Mouse (Mus musculus): ENCODE data around the gene Ttll10. TPM values are rescaled to one million over a fixed set of nuclear protein-coding genes. Genes with fewer than 3 reads are reported as not detected.

Ttll10 gene
- under 1 TPM; 0.13 to 0.16 TPM for total RNA-seq (2021)
- long read RNA-seq: 0 reads

- DNase-seq (ENCODE audit: low spot score in 2 of 2): no peak
These were observed at the start of gene Ttll10 for GRCm38 (mm10) chr4:156059261-156059660. TSS of gene Ttll10 (minus strand) at chr4:156059414.

- DNase-seq (ENCODE audit: low spot score in 2 of 2): no peak
These were observed 44.1 kb upstream of the Ttll10 start for GRCm38 (mm10) chr4:156103342-156103741.

- DNase-seq (ENCODE audit: low spot score in 2 of 2): no peak
These were observed 42.3 kb upstream of the Ttll10 start for GRCm38 (mm10) chr4:156101481-156101903.

GRCm38 (mm10) chr4:156100501-156100900 lies 41.3 kb upstream of the Ttll10 start:
- no peak for DNase-seq (ENCODE audit: low spot score in 2 of 2)

- no peak for DNase-seq (ENCODE audit: low spot score in 2 of 2)
These were observed 40.2 kb upstream of the Ttll10 start for GRCm38 (mm10) chr4:156099427-156099826.

GRCm38 (mm10) chr4:156097770-156098366 lies 38.7 kb upstream of the Ttll10 start:
- no peak for DNase-seq (ENCODE audit: low spot score in 2 of 2)

- no peak for DNase-seq (ENCODE audit: low spot score in 2 of 2)
These were observed 37.0 kb upstream of the Ttll10 start for GRCm38 (mm10) chr4:156096191-156096590.

- DNase-seq (ENCODE audit: low spot score in 2 of 2): no peak
These were observed 34.5 kb upstream of the Ttll10 start for GRCm38 (mm10) chr4:156093758-156094157.

- no peak for DNase-seq (ENCODE audit: low spot score in 2 of 2)
These were observed 33.6 kb upstream of the Ttll10 start for GRCm38 (mm10) chr4:156092765-156093164.

GRCm38 (mm10) chr4:156091236-156091635 lies 32.0 kb upstream of the Ttll10 start:
- no peak for DNase-seq (ENCODE audit: low spot score in 2 of 2)

- no peak for DNase-seq (ENCODE audit: low spot score in 2 of 2)
These were observed 28.3 kb upstream of the Ttll10 start for GRCm38 (mm10) chr4:156087398-156088087.

- no peak for DNase-seq (ENCODE audit: low spot score in 2 of 2)
These were observed 26.0 kb upstream of the Ttll10 start for GRCm38 (mm10) chr4:156085256-156085655.

- DNase-seq (ENCODE audit: low spot score in 2 of 2): no peak
These were observed 25.1 kb upstream of the Ttll10 start for GRCm38 (mm10) chr4:156084096-156084879.

- DNase-seq (ENCODE audit: low spot score in 2 of 2): no peak
These were observed 24.1 kb upstream of the Ttll10 start for GRCm38 (mm10) chr4:156083348-156083747.

GRCm38 (mm10) chr4:156082621-156083234 lies 23.5 kb upstream of the Ttll10 start:
- no peak for DNase-seq (ENCODE audit: low spot score in 2 of 2)

GRCm38 (mm10) chr4:156077499-156078301 lies 18.5 kb upstream of the Ttll10 start:
- DNase-seq (ENCODE audit: low spot score in 2 of 2): peak; percentile 7 to 16

GRCm38 (mm10) chr4:156076911-156077382 lies 17.7 kb upstream of the Ttll10 start:
- DNase-seq (ENCODE audit: low spot score in 2 of 2): no peak

- DNase-seq (ENCODE audit: low spot score in 2 of 2): no peak
These were observed 11.5 kb upstream of the Ttll10 start for GRCm38 (mm10) chr4:156070716-156071115.

- DNase-seq (ENCODE audit: low spot score in 2 of 2): no peak
These were observed 11.1 kb upstream of the Ttll10 start for GRCm38 (mm10) chr4:156070276-156070675.

- DNase-seq (ENCODE audit: low spot score in 2 of 2): no peak
These were observed 10.5 kb upstream of the Ttll10 start for GRCm38 (mm10) chr4:156069701-156070100.
